Mouse (Mus musculus): Measurements from ENCODE around the gene Sncb. TPM values are rescaled to one million over a fixed set of nuclear protein-coding genes. Genes with fewer than 3 reads are reported as not detected.
A peak's percentile ranks its signal among the peaks of the same experiment; 100 is the strongest.
"Not testable (repeated sequence)": the region's sequence is repeated elsewhere in the genome, so short reads cannot be mapped to it uniquely, and the experiment has no call there.

Gene Sncb
- polyA plus RNA-seq, 1 experiment from 2014 or later = not detected

DNA sequence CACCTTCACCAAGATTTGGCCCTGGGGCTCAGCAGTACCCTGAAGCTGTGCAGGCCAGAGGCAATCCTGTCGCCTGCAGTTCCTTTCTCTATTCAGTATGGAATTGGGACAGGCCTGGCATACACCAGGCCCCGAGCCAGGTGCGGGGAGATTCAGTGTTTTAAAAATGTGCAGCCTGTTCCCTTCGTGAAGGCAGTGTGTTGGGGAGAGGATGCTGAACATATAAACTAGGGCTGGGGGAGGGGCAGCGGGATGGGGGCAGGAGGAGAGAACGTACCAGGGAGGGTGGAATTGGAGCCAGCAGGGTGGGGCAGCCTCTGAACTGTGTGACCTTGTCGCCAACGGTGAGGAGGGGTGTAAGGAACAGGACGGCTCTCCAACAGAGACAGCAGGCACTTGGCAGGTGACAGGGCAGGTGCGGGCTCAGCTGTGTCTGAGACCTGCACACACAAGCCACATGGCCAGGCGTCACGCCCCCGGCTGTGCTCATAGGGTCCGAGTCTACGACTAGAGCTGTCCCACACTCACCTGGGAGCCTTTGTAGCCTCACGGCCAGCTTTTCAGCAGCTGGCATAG is 27.7 kb upstream of the Sncb start:
- Histone ChIP-seq H3K27ac (no peak overlapping the region), H3K9me3 (replicated peaks) (no peaks in the 10 kb centered on the region), H3K4me1 (peaks cover 25% of the 10 kb centered on the region), H3K36me3 (no peaks in the 10 kb centered on the region), H3K27me3 (ENCODE audit: low read depth, poor library complexity, severe bottlenecking) (peaks cover 80% of the 10 kb centered on the region), H3K4me3 (no peak overlapping the region)
- no peak for DNase-seq (ENCODE audit: low spot score)
- 77% methylated on average over 16 of the region's 16 CpGs for WGBS

- H3K27ac ChIP-seq = no peak overlapping the region
- H3K9me3 ChIP-seq (replicated peaks) = no peaks in the 10 kb centered on the region
- peaks cover 28% of the 10 kb centered on the region for H3K4me1 ChIP-seq
- no peaks in the 10 kb centered on the region for H3K36me3 ChIP-seq
- 13% methylated on average over 21 of the region's 21 CpGs for WGBS
- DNase-seq (ENCODE audit: low spot score) = no peak
- H3K4me3 ChIP-seq = no peak overlapping the region
- H3K27me3 ChIP-seq (ENCODE audit: low read depth, poor library complexity, severe bottlenecking) = peaks cover 75% of the 10 kb centered on the region
Observed at GRCm38 (mm10) chr13:54792259-54793230, 26.1 kb upstream of the Sncb start.

DNA sequence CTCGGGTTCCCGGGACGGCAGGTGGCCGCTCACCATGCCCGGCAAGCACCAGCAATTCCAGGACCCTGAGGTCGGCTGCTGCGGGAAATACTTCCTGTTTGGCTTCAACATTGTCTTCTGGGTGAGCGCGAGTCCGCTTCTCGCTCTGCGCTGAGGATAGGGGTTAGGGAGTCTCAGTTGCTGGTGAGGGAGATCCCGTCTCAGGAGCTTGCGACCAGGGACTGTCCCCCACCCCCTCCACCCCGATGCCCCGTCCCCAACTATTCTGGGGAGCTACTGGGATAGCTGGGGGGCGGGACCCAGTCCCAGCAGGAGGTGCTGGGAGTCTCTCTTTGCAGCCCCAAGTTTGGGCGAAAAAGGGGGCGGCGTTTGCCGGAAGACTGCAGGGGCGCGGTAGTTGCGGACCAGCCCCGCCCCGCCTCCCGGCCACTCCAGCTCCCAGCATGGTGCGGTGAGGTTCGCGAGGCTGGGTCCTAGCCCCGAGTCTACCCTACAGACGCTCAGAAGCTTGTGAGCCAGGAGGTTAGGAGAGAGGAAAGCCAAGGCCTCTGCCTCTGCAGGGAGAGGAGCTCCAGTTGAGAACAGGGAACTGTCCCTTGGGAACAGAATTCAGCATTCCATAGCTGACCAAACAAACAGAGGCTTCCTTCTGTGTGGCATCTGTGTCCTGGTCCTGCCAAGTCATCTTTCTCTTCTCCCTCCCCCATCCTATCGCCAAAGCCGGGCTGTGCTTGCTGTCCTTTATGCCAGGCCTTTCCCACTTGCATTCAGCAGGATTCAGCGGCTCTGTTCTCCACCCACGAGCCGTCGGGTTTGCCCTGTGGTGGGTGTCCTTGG is 23.4 kb upstream of the Sncb start:
- 2% methylated on average over 38 of the region's 38 CpGs for WGBS
- no peak for DNase-seq (ENCODE audit: low spot score)
- H3K27me3 ChIP-seq (ENCODE audit: low read depth, poor library complexity, severe bottlenecking) = peaks cover 69% of the 10 kb centered on the region
- H3K36me3 ChIP-seq = no peaks in the 10 kb centered on the region
- H3K4me3 ChIP-seq = peak overlapping the region; percentile 61
- peaks cover 28% of the 10 kb centered on the region for H3K4me1 ChIP-seq
- no peaks in the 10 kb centered on the region for H3K9me3 ChIP-seq (replicated peaks)
- H3K27ac ChIP-seq = peak overlapping the region; percentile 33; the same call in 1 of the 2 replicates

- WGBS = 2% methylated on average over 49 of the region's 49 CpGs
- Histone ChIP-seq H3K9me3 (replicated peaks) (no peaks in the 10 kb centered on the region), H3K27me3 (ENCODE audit: low read depth, poor library complexity, severe bottlenecking) (peaks cover 62% of the 10 kb centered on the region), H3K4me3 (peak within 1 kb of the TSS; percentile 61), H3K4me1 (peaks cover 23% of the 10 kb centered on the region), H3K36me3 (no peaks in the 10 kb centered on the region), H3K27ac (peak within 1 kb of the TSS; percentile 33; the same call in 1 of the 2 replicates)
- DNase-seq (ENCODE audit: low spot score) = peak; percentile 93
Observed at GRCm38 (mm10) chr13:54788740-54789560, 22.6 kb upstream of the Sncb start, which contains the start of gene Tspan17. Gene Tspan17, plus strand, starts transcription at chr13:54789377.

GRCm38 (mm10) chr13:54787591-54787990 is 21.2 kb upstream of the Sncb start:
- peaks cover 48% of the 10 kb centered on the region for H3K27me3 ChIP-seq (ENCODE audit: low read depth, poor library complexity, severe bottlenecking)
- WGBS = 91% methylated on average over 2 of the region's 2 CpGs

DNA sequence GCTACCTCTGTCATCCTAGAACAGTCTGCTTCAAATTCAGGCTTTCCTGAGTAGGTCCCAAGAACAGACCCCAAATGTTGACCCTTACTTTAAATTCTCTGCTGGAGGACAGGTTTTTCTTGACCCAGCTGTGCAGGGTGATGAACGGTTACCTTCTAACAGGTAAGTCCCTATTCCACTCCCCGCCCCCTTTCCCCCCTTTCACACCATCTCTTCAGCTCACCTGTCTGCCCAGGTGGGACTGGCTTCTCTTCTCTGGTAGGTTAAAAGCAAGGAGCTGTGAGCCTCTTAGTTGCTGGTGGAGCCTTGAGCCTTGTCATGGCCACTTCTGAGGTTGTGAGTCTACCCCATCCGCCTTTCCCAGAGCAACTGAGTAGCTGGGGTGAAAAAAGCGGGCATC is 17.3 kb upstream of the Sncb start, which contains the start of gene Eif4e1b:
Eif4e1b (plus strand) TSS at position 301 of the 400 bp plus-strand sequence.
- H3K9me3 ChIP-seq (replicated peaks) = no peaks in the 10 kb centered on the region
- DNase-seq (ENCODE audit: low spot score) = no peak
- H3K4me1 ChIP-seq = no peaks in the 10 kb centered on the region
- no peaks in the 10 kb centered on the region for H3K36me3 ChIP-seq
- H3K4me3 ChIP-seq = no peak within 1 kb of the TSS
- H3K27me3 ChIP-seq (ENCODE audit: low read depth, poor library complexity, severe bottlenecking) = peaks cover 12% of the 10 kb centered on the region; the same call in 1 of the 2 replicates
- WGBS = 85% methylated on average over 4 of the region's 4 CpGs
- no peak within 1 kb of the TSS for H3K27ac ChIP-seq

More at GRCm38 (mm10) chr13:54787591-54787990, 21.2 kb upstream of the Sncb start:
- not testable (repeated sequence) for H3K36me3 ChIP-seq; H3K4me3 ChIP-seq; H3K27ac ChIP-seq; DNase-seq (ENCODE audit: low spot score); H3K9me3 ChIP-seq (replicated peaks)
- peaks cover 18% of the 10 kb centered on the region for H3K4me1 ChIP-seq

- DNase-seq (ENCODE audit: low spot score) = no peak
- Histone ChIP-seq H3K9me3 (replicated peaks) (no peaks in the 10 kb centered on the region), H3K4me3 (no peak overlapping the region), H3K27ac (no peak overlapping the region), H3K27me3 (ENCODE audit: low read depth, poor library complexity, severe bottlenecking) (0 out of 2 replicates have a peak, but pooled peaks cover 7% of the 10 kb centered on the region), H3K4me1 (no peaks in the 10 kb centered on the region), H3K36me3 (no peaks in the 10 kb centered on the region)
- 51% methylated on average over 2 of the region's 2 CpGs for WGBS
Observed at GRCm38 (mm10) chr13:54783235-54783634, 16.8 kb upstream of the Sncb start.

DNA sequence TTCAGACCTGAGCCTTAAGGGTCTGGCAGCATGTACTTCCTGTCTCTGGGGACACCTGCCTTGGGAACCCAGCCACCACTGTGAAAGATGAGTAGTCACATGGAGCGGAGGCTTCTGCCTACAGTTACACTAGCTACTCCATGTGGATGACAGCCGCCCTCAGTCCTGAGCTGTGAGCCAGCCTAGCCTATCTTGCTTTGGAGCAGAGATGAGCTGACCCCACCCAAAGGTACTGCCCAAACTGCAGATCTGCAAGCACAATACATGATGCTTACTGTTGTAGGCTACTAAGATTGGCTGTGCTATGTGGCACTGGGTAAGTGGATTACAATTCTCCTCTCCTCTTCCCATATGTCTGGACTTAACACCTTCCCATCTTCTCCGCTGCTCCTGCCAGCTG is 14.7 kb upstream of the Sncb start:
- no peak overlapping the region for H3K4me3 ChIP-seq
- H3K4me1 ChIP-seq = no peaks in the 10 kb centered on the region
- no peaks in the 10 kb centered on the region for H3K9me3 ChIP-seq (replicated peaks)
- H3K27ac ChIP-seq = no peak overlapping the region
- DNase-seq (ENCODE audit: low spot score) = no peak
- 78% methylated on average over 3 of the region's 3 CpGs for WGBS
- H3K36me3 ChIP-seq = no peaks in the 10 kb centered on the region
- no peaks in the 10 kb centered on the region for H3K27me3 ChIP-seq (ENCODE audit: low read depth, poor library complexity, severe bottlenecking)

DNA sequence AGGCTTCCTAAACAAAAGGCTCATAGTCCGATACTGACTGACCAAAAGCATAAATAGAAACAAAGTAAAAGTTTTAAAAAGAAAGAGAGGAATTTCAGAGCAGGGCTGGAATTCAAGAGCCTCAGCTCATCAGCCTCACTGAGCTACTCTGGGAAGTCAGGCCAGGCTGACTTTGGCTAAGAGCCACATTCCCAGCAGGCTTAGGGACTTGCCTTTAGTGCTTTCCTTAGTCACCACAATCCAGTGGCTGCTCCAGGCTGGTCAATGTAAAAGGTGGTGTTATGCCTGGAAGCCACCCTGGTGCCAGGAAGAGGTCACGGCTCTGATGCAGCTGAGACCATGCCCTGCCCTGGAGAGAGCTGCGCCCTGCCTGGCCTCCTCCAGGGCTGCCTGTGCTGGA is 14.2 kb upstream of the Sncb start:
- no peaks in the 10 kb centered on the region for H3K9me3 ChIP-seq (replicated peaks)
- H3K36me3 ChIP-seq = no peaks in the 10 kb centered on the region
- no peaks in the 10 kb centered on the region for H3K27me3 ChIP-seq (ENCODE audit: low read depth, poor library complexity, severe bottlenecking)
- H3K4me3 ChIP-seq = no peak overlapping the region
- 84% methylated on average over 3 of the region's 3 CpGs for WGBS
- no peak for DNase-seq (ENCODE audit: low spot score)
- no peak overlapping the region for H3K27ac ChIP-seq
- no peaks in the 10 kb centered on the region for H3K4me1 ChIP-seq

- WGBS = 82% methylated on average over 4 of the region's 4 CpGs
- Histone ChIP-seq H3K4me3 (no peak overlapping the region), H3K9me3 (replicated peaks) (no peaks in the 10 kb centered on the region), H3K36me3 (no peaks in the 10 kb centered on the region), H3K27ac (no peak overlapping the region), H3K27me3 (ENCODE audit: low read depth, poor library complexity, severe bottlenecking) (peaks cover 62% of the 10 kb centered on the region), H3K4me1 (peaks cover 19% of the 10 kb centered on the region)
- no peak for DNase-seq (ENCODE audit: low spot score)
Observed at GRCm38 (mm10) chr13:54767012-54767411, 617 bp upstream of the Sncb start.

DNA sequence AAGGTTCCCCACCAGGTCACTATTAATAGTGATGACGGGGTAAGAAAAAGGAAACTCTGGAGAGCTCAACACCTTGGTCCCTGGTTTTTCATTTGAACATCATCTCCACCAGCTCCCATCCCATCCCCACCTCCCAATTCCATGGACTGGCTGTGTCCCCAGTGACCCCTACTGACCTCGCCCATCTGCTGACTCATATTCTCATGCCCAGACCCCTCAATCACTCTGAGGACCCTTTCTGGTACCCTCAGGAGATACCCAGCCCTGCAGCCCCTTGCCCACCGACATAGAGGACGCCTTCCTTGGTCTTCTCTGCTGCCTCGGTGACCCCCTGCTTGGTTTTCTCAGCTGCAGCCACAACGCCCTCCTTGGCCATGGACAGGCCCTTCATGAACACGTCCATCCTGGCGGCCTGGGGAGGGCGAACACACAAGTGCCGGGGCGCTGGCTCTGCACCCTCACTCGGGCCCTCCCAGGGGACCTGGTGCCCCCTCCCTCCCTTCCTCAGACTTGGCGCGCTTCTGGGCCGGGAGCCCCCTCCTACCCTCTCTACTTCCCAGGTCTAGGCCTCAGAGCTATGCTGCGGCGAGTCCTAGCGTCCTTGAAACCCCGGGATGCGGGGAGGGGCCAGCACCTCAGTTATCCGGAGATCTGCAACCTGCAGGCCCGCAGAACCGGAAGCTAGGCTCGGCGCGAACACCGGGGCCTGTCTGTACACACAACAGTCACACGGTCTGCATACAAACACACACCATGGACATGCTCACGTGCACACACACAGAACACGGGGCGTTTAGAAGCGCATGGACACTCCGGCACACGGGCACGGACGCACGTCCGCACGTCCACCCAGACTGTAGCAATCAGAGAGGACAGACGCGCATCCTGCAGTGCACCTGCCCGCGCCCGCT is 859 bp downstream of the Sncb start:
- H3K27me3 ChIP-seq (ENCODE audit: low read depth, poor library complexity, severe bottlenecking) = peaks cover 77% of the 10 kb centered on the region
- H3K27ac ChIP-seq = no peak overlapping the region
- 5% methylated on average over 44 of the region's 44 CpGs for WGBS
- H3K36me3 ChIP-seq = no peaks in the 10 kb centered on the region
- H3K4me1 ChIP-seq = peaks cover 23% of the 10 kb centered on the region
- H3K4me3 ChIP-seq = peak overlapping the region; percentile 45
- no peaks in the 10 kb centered on the region for H3K9me3 ChIP-seq (replicated peaks)
- DNase-seq (ENCODE audit: low spot score) = peak; percentile 37
